Mouse (Mus musculus) MEL (cell line): ENCODE data around the gene Plcb3. TPM values are rescaled to one million over a fixed set of nuclear protein-coding genes. Genes with fewer than 3 reads are reported as not detected.
A peak's percentile ranks its signal among the peaks of the same experiment; 100 is the strongest.

Experiments used
- DNase-seq: peaks from one replicate; pipeline ENCODE4 v3.0.0; 2011; ENCODE audit warnings: low read depth, low spot score
- H3K27ac ChIP-seq: 2 replicates; pipeline ENCODE4 v1.5.1; 2012; ENCODE audit warnings: low read depth, mild to moderate bottlenecking, control low read depth, low read length, moderate library complexity; ENCODE audit not compliant: control insufficient read depth
- H3K27me3 ChIP-seq, 2 experiments: fragments of 150-350 bp in 1 of 2; sonication (generic) in 1 of 2; 2 replicates each; pipeline ENCODE4 v1.6.1; 2012; ENCODE audit warnings: low read length in 2 of 2, mild to moderate bottlenecking in 2 of 2, improper control_type of control experiment in 1 of 2, moderate library complexity in 1 of 2; ENCODE audit not compliant: insufficient read depth in 2 of 2, control insufficient read depth in 1 of 2
- H3K36me3 ChIP-seq, 2 experiments: 2 replicates each; pipeline ENCODE4 v1.6.1; 2012 to 2014; ENCODE audit warnings: low read length in 2 of 2, improper control_type of control experiment in 1 of 2, inconsistent platforms in 1 of 2, mild to moderate bottlenecking in 1 of 2; ENCODE audit not compliant: insufficient read depth in 2 of 2, control insufficient read depth in 1 of 2
- H3K4me1 ChIP-seq, 2 experiments: fragments of 150-350 bp in 1 of 2; sonication (generic) in 1 of 2; 2 replicates each; pipeline ENCODE4 v1.6.1; 2012; ENCODE audit warnings: low read length in 2 of 2, improper control_type of control experiment in 1 of 2, mild to moderate bottlenecking in 1 of 2; ENCODE audit not compliant: insufficient read depth in 2 of 2, control insufficient read depth in 1 of 2
- H3K4me3 ChIP-seq, 2 experiments: fragments of 150-350 bp in 1 of 2; sonication (generic) in 1 of 2; 2 replicates each; pipeline ENCODE4 v1.5.1; 2012; ENCODE audit warnings: low read depth in 2 of 2, low read length in 2 of 2, mild to moderate bottlenecking in 2 of 2, moderate library complexity in 2 of 2, control low read depth in 1 of 2, improper control_type of control experiment in 1 of 2; ENCODE audit not compliant: control insufficient read depth in 1 of 2, insufficient read depth in 1 of 2
- H3K79me2 ChIP-seq: 2 replicates; pipeline ENCODE4 v1.6.1; 2012; ENCODE audit warnings: mild to moderate bottlenecking, low read length, moderate library complexity; ENCODE audit not compliant: control insufficient read depth, poor library complexity, insufficient read depth
- H3K9ac ChIP-seq: 2 replicates; pipeline ENCODE4 v1.6.1; 2012; ENCODE audit warnings: low read depth, mild to moderate bottlenecking, control low read depth, low read length, moderate library complexity; ENCODE audit not compliant: control insufficient read depth, poor library complexity, severe bottlenecking
- H3K9me3 ChIP-seq: fragments of 150-350 bp; sonication (generic); replicated peaks from 2 replicates; pipeline ENCODE4 v1.6.1; 2012; ENCODE audit warnings: mild to moderate bottlenecking, low read length, improper control_type of control experiment, moderate library complexity; ENCODE audit not compliant: insufficient read depth
- CHD1 ChIP-seq: IDR thresholded peaks from 2 replicates; pipeline ENCODE4 v1.6.1; 2012; ENCODE audit warnings: low read depth, mild to moderate bottlenecking, inconsistent platforms, low read length, improper control_type of control experiment
- CHD2 ChIP-seq: IDR thresholded peaks from 2 replicates; pipeline ENCODE4 v1.6.1; 2011; ENCODE audit warnings: low read length, improper control_type of control experiment
- CTCF ChIP-seq, 3 experiments: IDR thresholded peaks in 2 of 3; conservative IDR thresholded peaks in 1 of 3; 2 replicates each; pipeline ENCODE4 v1.5.1; 2011 to 2012; ENCODE audit warnings: low read length in 3 of 3, low read depth in 2 of 3, mild to moderate bottlenecking in 2 of 3, improper control_type of control experiment in 1 of 3, inconsistent platforms in 1 of 3, mixed read lengths in 1 of 3, moderate library complexity in 1 of 3; ENCODE audit not compliant: control insufficient read depth in 1 of 3, insufficient read depth in 1 of 3, poor library complexity in 1 of 3, severe bottlenecking in 1 of 3
- ELF1 ChIP-seq: IDR thresholded peaks from 2 replicates; pipeline ENCODE4 v1.6.1; 2014; ENCODE audit warnings: low read depth, mild to moderate bottlenecking, inconsistent platforms, low read length, improper control_type of control experiment, moderate library complexity
- ETS1 ChIP-seq: IDR thresholded peaks from 2 replicates; pipeline ENCODE4 v1.6.1; 2012; ENCODE audit warnings: low read depth, mild to moderate bottlenecking, inconsistent platforms, low read length, improper control_type of control experiment, moderate library complexity
- GABPA ChIP-seq: IDR thresholded peaks from 2 replicates; pipeline ENCODE4 v1.6.1; 2012; ENCODE audit warnings: low read depth, mild to moderate bottlenecking, inconsistent platforms, low read length, improper control_type of control experiment, moderate library complexity
- GATA1 ChIP-seq: IDR thresholded peaks from 2 replicates; pipeline ENCODE4 v1.6.1; 2011; ENCODE audit warnings: low read depth, low read length, improper control_type of control experiment
- HCFC1 ChIP-seq: IDR thresholded peaks from 2 replicates; pipeline ENCODE4 v1.6.1; 2012; ENCODE audit warnings: low read depth, mild to moderate bottlenecking, inconsistent platforms, low read length, improper control_type of control experiment, moderate library complexity
- JUND ChIP-seq: IDR thresholded peaks from 2 replicates; pipeline ENCODE4 v1.6.1; 2011; ENCODE audit warnings: low read depth, mild to moderate bottlenecking, improper control_type of control experiment, low read length
- MAFK ChIP-seq: IDR thresholded peaks from 2 replicates; pipeline ENCODE4 v1.6.1; 2011; ENCODE audit warnings: low read depth, mild to moderate bottlenecking, low read length, improper control_type of control experiment, borderline replicate concordance
- MAX ChIP-seq: IDR thresholded peaks from 2 replicates; pipeline ENCODE4 v1.6.1; 2011; ENCODE audit warnings: low read length, improper control_type of control experiment
- MAZ ChIP-seq: IDR thresholded peaks from 2 replicates; pipeline ENCODE4 v1.6.1; 2012; ENCODE audit warnings: low read depth, mild to moderate bottlenecking, inconsistent platforms, low read length, improper control_type of control experiment
- MEF2A ChIP-seq: IDR thresholded peaks from 2 replicates; pipeline ENCODE4 v1.6.1; 2014; ENCODE audit warnings: low read depth, mild to moderate bottlenecking, inconsistent platforms, low read length, improper control_type of control experiment; ENCODE audit not compliant: poor library complexity, insufficient replicate concordance, severe bottlenecking; ENCODE audit errors: extremely low read depth
- MXI1 ChIP-seq: IDR thresholded peaks from 2 replicates; pipeline ENCODE4 v1.6.1; 2011; ENCODE audit warnings: mild to moderate bottlenecking, low read depth, low read length, improper control_type of control experiment
- MYB ChIP-seq: IDR thresholded peaks from 2 replicates; pipeline ENCODE4 v1.6.1; 2011; ENCODE audit warnings: mild to moderate bottlenecking, low read depth, low read length, improper control_type of control experiment
- MYC ChIP-seq: IDR thresholded peaks from 2 replicates; pipeline ENCODE4 v1.6.1; 2011; ENCODE audit warnings: low read depth, mild to moderate bottlenecking, low read length, improper control_type of control experiment, moderate library complexity
- NELFE ChIP-seq: IDR thresholded peaks from 2 replicates; pipeline ENCODE4 v1.6.1; 2011; ENCODE audit warnings: low read depth, low read length, improper control_type of control experiment
- POLR2A ChIP-seq, 2 experiments: IDR thresholded peaks; 2 replicates each; pipeline ENCODE4 v1.6.1; 2011 to 2012; ENCODE audit warnings: low read length in 2 of 2, mild to moderate bottlenecking in 2 of 2, control low read depth in 1 of 2, improper control_type of control experiment in 1 of 2, low read depth in 1 of 2, moderate library complexity in 1 of 2; ENCODE audit not compliant: control insufficient read depth in 1 of 2, insufficient read depth in 1 of 2, poor library complexity in 1 of 2
- RAD21 ChIP-seq: IDR thresholded peaks from 2 replicates; pipeline ENCODE4 v1.6.1; 2011; ENCODE audit warnings: mild to moderate bottlenecking, low read depth, low read length, improper control_type of control experiment
- RCOR1 ChIP-seq: IDR thresholded peaks from 2 replicates; pipeline ENCODE4 v1.6.1; 2012; ENCODE audit warnings: low read depth, mild to moderate bottlenecking, inconsistent platforms, low read length, improper control_type of control experiment
- SIN3A ChIP-seq: IDR thresholded peaks from 2 replicates; pipeline ENCODE4 v1.6.1; 2012; ENCODE audit warnings: low read length, improper control_type of control experiment, inconsistent platforms
- SMC3 ChIP-seq: IDR thresholded peaks from 2 replicates; pipeline ENCODE4 v1.6.1; 2011; ENCODE audit warnings: low read depth, low read length, improper control_type of control experiment
- TAL1 ChIP-seq: IDR thresholded peaks from 2 replicates; pipeline ENCODE4 v1.6.1; 2012; ENCODE audit warnings: mild to moderate bottlenecking, inconsistent platforms, low read length, moderate library complexity, mixed read lengths
- TBP ChIP-seq: IDR thresholded peaks from 2 replicates; pipeline ENCODE4 v1.8.0; 2011; ENCODE audit warnings: low read depth, low read length, improper control_type of control experiment
- USF1 ChIP-seq: IDR thresholded peaks from 2 replicates; pipeline ENCODE4 v1.6.1; 2014; ENCODE audit warnings: low read depth, mild to moderate bottlenecking, inconsistent platforms, low read length, improper control_type of control experiment, moderate library complexity
- USF2 ChIP-seq, 2 experiments: IDR thresholded peaks; 2 replicates each; pipeline ENCODE4 v1.6.1; 2011 to 2012; ENCODE audit warnings: improper control_type of control experiment in 2 of 2, low read length in 2 of 2, borderline replicate concordance in 1 of 2, inconsistent platforms in 1 of 2, low read depth in 1 of 2, mild to moderate bottlenecking in 1 of 2; ENCODE audit not compliant: insufficient read depth in 1 of 2
- ZC3H11A ChIP-seq: IDR thresholded peaks from 2 replicates; pipeline ENCODE4 v1.6.1; 2012; ENCODE audit warnings: low read depth, mild to moderate bottlenecking, inconsistent platforms, low read length, improper control_type of control experiment
- ZKSCAN1 ChIP-seq: IDR thresholded peaks from 2 replicates; pipeline ENCODE4 v1.6.1; 2012; ENCODE audit warnings: low read depth, mild to moderate bottlenecking, inconsistent platforms, low read length, improper control_type of control experiment, moderate library complexity
- ZMIZ1 ChIP-seq: IDR thresholded peaks from 2 replicates; pipeline ENCODE4 v1.6.1; 2012; ENCODE audit warnings: low read depth, mild to moderate bottlenecking, inconsistent platforms, low read length, improper control_type of control experiment, moderate library complexity
- ZNF384 ChIP-seq: IDR thresholded peaks from 2 replicates; pipeline ENCODE4 v1.6.1; 2012; ENCODE audit warnings: low read depth, mild to moderate bottlenecking, inconsistent platforms, low read length, improper control_type of control experiment
- polyA plus RNA-seq, 2 experiments: library from polyadenylated mRNA; stranded (reverse) in 1 of 2; unstranded in 1 of 2; fragments of >175 nt in 1 of 2; fragments of >200 nt in 1 of 2; gene quantifications; 2 replicates each; pipeline versions ENCODE4 v1.2.1 to v1.2.4; 2012; ENCODE audit warnings: low replicate concordance in 2 of 2, low read depth in 1 of 2; ENCODE audit not compliant: insufficient read length in 2 of 2, insufficient read depth in 1 of 2, missing spikeins in 1 of 2
- total RNA-seq: library from RNA; depleted of rRNA; stranded (reverse); fragments of 300-350 nt; gene quantifications from 2 replicates; pipeline ENCODE4 v1.2.3, GENCODE M21; 2012

Gene Plcb3
- total and polyA plus RNA-seq, 3 experiments, result 12.6 to 30.8 TPM; not detected in 1

- no peaks in the 10 kb centered on the region for H3K9me3 ChIP-seq
- H3K4me1 ChIP-seq, result peaks cover 0 to 10% of the 10 kb centered on the region in 2 experiments; a peak in 1 of 4 replicates
- H3K27ac ChIP-seq, result no peak within 1 kb of the TSS
- H3K36me3 ChIP-seq, result peaks cover 0 to 5% of the 10 kb centered on the region in 2 experiments; a peak in 1 of 4 replicates
- DNase-seq, result no peak
- no peak within 1 kb of the TSS for H3K9ac ChIP-seq
- peaks cover 9% of the 10 kb centered on the region for H3K79me2 ChIP-seq
- H3K27me3 ChIP-seq, result no peaks in the 10 kb centered on the region
- TF ChIP-seq USF1, result no peak
- no peak for TF ChIP-seq HCFC1
- TF ChIP-seq POLR2A (IDR thresholded peaks at IDR 0.05; ENCODE audit: control insufficient read depth in 1 of 2, insufficient read depth in 1 of 2, low read depth in 1 of 2, low read length in 2 of 2, poor library complexity in 1 of 2), result no peak
- TF ChIP-seq NELFE, result no peak
- no peak for TF ChIP-seq ELF1
- no peak for TF ChIP-seq ZKSCAN1
- TF ChIP-seq ZNF384, result no peak
- TF ChIP-seq GATA1, result no peak
- no peak for TF ChIP-seq SIN3A
- no peak for TF ChIP-seq CHD2
- TF ChIP-seq MAFK, result no peak
- H3K4me3 ChIP-seq, result no peak within 1 kb of the TSS
These were observed 51.0 kb downstream of the Plcb3 start, which contains the start of gene Catsperz for GRCm38 (mm10) chr19:6925307-6925573. Catsperz (minus strand) TSS chr19:6925380.

DNA sequence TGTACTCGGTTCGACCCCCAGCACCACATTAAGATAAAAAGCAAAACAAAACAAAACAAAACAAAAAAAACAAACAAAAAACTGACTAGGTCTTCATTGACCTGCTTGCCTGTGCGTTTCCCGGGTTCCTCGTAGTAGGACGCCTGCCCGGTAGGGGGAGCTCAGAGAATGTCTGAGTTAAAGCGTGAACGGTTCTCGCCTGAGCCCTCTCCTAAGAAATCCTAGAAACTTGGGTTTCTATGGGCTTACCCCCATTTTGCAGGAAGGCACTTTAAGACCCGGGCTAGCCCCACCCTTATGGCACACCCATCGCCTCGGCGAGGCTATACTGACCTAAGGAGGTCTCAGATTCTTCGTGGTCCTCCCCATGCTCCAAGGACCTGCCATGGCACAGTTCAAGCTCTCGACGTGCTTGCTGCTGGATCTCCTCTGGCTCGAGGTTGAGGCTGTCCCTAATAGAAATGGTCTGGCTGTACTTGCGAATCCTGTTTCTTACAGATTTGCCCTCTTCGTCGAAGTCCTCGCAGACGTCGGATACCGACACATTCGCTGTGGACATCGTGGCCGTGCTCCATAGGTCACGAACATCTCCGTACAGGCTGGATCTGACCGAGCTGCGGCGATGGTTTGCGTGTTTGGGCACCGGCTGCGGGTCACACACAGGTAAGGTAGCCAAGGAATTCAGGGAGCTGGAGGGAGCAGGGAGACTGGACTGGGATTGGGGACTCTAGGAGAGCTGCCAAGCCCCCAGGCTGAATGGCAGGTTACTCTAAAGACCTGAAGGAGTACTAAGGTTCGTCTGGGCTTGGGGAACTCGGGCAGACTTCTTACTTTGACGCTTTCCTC lies 51.6 kb downstream of the Plcb3 start:
- no peaks in the 10 kb centered on the region for H3K9me3 ChIP-seq
- peaks cover 0 to 5% of the 10 kb centered on the region in 2 experiments; a peak in 1 of 4 replicates for H3K36me3 ChIP-seq
- peaks cover 0 to 10% of the 10 kb centered on the region in 2 experiments; a peak in 1 of 4 replicates for H3K4me1 ChIP-seq
- no peak overlapping the region for H3K27ac ChIP-seq
- H3K9ac ChIP-seq, result no peak overlapping the region
- no peak overlapping the region for H3K4me3 ChIP-seq
- peaks cover 15% of the 10 kb centered on the region for H3K79me2 ChIP-seq
- H3K27me3 ChIP-seq, result no peaks in the 10 kb centered on the region
- DNase-seq, result peak; percentile 59
- TF ChIP-seq MXI1, result no peak
- TF ChIP-seq JUND, result no peak
- no peak for TF ChIP-seq MAZ
- peak; percentile 31 to 67 (median 61); a peak in 5 of 6 replicates for TF ChIP-seq CTCF (IDR thresholded peaks at IDR 0.05 in 2 of 3, conservative IDR thresholded peaks at IDR 0.05 in 1 of 3; ENCODE audit: control insufficient read depth in 1 of 3, insufficient read depth in 1 of 3, low read depth in 2 of 3, low read length in 3 of 3, poor library complexity in 1 of 3, severe bottlenecking in 1 of 3)
- TF ChIP-seq MAFK, result no peak
- no peak for TF ChIP-seq MEF2A
- peak; percentile 44 for TF ChIP-seq ZC3H11A
- TF ChIP-seq TBP, result no peak
- no peak for TF ChIP-seq MYC
- TF ChIP-seq USF2 (IDR thresholded peaks at IDR 0.05; ENCODE audit: borderline replicate concordance in 1 of 2, insufficient read depth in 1 of 2, low read depth in 1 of 2, low read length in 2 of 2), result no peak
- TF ChIP-seq HCFC1, result no peak
- TF ChIP-seq ELF1, result no peak
- TF ChIP-seq CHD1, result no peak
- TF ChIP-seq MAX, result no peak
- peak; percentile 59 for TF ChIP-seq RAD21
- no peak for TF ChIP-seq GABPA
- no peak for TF ChIP-seq ZKSCAN1
- TF ChIP-seq TAL1, result no peak
- TF ChIP-seq CHD2, result no peak
- TF ChIP-seq MYB, result no peak
- TF ChIP-seq GATA1, result no peak
- peak; percentile 53 for TF ChIP-seq SMC3
- TF ChIP-seq NELFE, result no peak
- TF ChIP-seq ZMIZ1, result no peak
- TF ChIP-seq ZNF384, result no peak
- no peak for TF ChIP-seq ETS1
- TF ChIP-seq RCOR1, result no peak
